In genomic region chr3:104940691-104941090, GRCm38 (mm10) we compare ENCODE assay signal across 24 mouse cellular contexts. TPM values are rescaled to one million over a fixed set of nuclear protein-coding genes. Genes with fewer than 3 reads are reported as not detected.
A peak's percentile ranks its signal among the peaks of the same experiment; 100 is the strongest.
DNase-seq lines count a peak whose midpoint lies in the region; ATAC-seq lines count a peak whose summit lies in the region.
"Had no signal": no experiment of that assay in that cellular context is flagged by ENCODE, and none has a peak within 500 bp of the region (broad histone marks: within the 10 kb centered on the region; RNA-seq: fewer than 3 reads in every experiment).

No protein-coding gene starts in this region.

- no peak overlapping the region for H3K4me3 ChIP-seq in kidney, embryonic 16.5 days (ENCODE audit: low read length)
- no peak overlapping the region for H3K4me3 ChIP-seq in liver, embryonic 12.5 days
- H3K4me3 ChIP-seq: heart, adult 2 months; heart, embryonic 15.5 days; liver, embryonic 15.5 days; stomach, embryonic 15.5 days had no signal

- peak; percentile 63; the same call in 1 of the 2 replicates for ATAC-seq in kidney, embryonic 16.5 days (ENCODE audit: low FRiP score, low TSS enrichment)
- ATAC-seq in liver, embryonic 12.5 days: no peak
- ATAC-seq: activated CD4-positive, CD25-positive, alpha-beta regulatory T cell, adult 4 months; forebrain, embryonic 14.5 days had no signal

- H3K36me3 ChIP-seq in kidney, embryonic 16.5 days (ENCODE audit: insufficient read depth, low read length): peaks cover 4% of the 10 kb centered on the region; the same call in 1 of the 2 replicates
- peaks cover 27% of the 10 kb centered on the region for H3K36me3 ChIP-seq in liver, embryonic 12.5 days
- H3K36me3 ChIP-seq: heart, embryonic 15.5 days; stomach, embryonic 15.5 days had no signal

- no peak overlapping the region for H3K9ac ChIP-seq in kidney, embryonic 16.5 days (replicated peaks; ENCODE audit: low read length)
- H3K9ac ChIP-seq in liver, embryonic 12.5 days: no peak overlapping the region
- H3K9ac ChIP-seq: heart, embryonic 15.5 days; liver, embryonic 15.5 days; stomach, embryonic 15.5 days had no signal

- peaks cover 17% of the 10 kb centered on the region for H3K4me1 ChIP-seq in kidney, embryonic 16.5 days (ENCODE audit: insufficient read depth, low read length)
- no peaks in the 10 kb centered on the region for H3K4me1 ChIP-seq in liver, embryonic 12.5 days
- H3K4me1 ChIP-seq: liver, embryonic 15.5 days had no signal

- no peak for DNase-seq in kidney, adult 18-20 months
- peak; percentile 56 for DNase-seq in embryo, embryonic 10.5 days (ENCODE audit: low spot score)
- DNase-seq in forelimb bud, embryonic 11.5 days (ENCODE audit: low read depth, low spot score): peak; percentile 64
- DNase-seq in mesoderm, embryonic 11.5 days (ENCODE audit: low read depth, low spot score): peak; percentile 75
- no peak for DNase-seq in right cerebral cortex, adult 2 months (ENCODE audit: low spot score in 2 of 2)
- no peak for DNase-seq in right cerebral cortex, postnatal 4 days
- DNase-seq: adrenal gland, postnatal 25 days; cerebellum, adult 11 months; cerebellum, postnatal 14 days; gastrocnemius, postnatal 10 days; heart, adult 2 months; heart, postnatal 4 days; kidney, postnatal 25 days; right cerebral cortex, postnatal 14 days; thymus, adult 2 months had no signal

- H3K27me3 ChIP-seq in kidney, embryonic 16.5 days (ENCODE audit: insufficient read depth, low read length): no peaks in the 10 kb centered on the region
- no peaks in the 10 kb centered on the region for H3K27me3 ChIP-seq in liver, embryonic 12.5 days (replicated peaks)
- H3K27me3 ChIP-seq: heart, embryonic 15.5 days; liver, embryonic 15.5 days; stomach, embryonic 15.5 days had no signal

- H3K4me2 ChIP-seq in kidney, embryonic 16.5 days (replicated peaks; ENCODE audit: low read depth, low read length): no peak overlapping the region
- H3K4me2 ChIP-seq in liver, embryonic 12.5 days: no peak overlapping the region
- H3K4me2 ChIP-seq: heart, embryonic 15.5 days; liver, embryonic 15.5 days; midbrain, embryonic 11.5 days; stomach, embryonic 15.5 days had no signal

- H3K27ac ChIP-seq in kidney, embryonic 16.5 days (ENCODE audit: low read length): no peak overlapping the region
- no peak overlapping the region for H3K27ac ChIP-seq in liver, embryonic 12.5 days
- H3K27ac ChIP-seq: heart, adult 2 months; heart, embryonic 15.5 days; liver, embryonic 15.5 days; macrophage; stomach, embryonic 15.5 days had no signal

- 42% methylated on average over 6 of the region's 6 CpGs for WGBS in kidney, embryonic 16.5 days
- 70% methylated on average over 6 of the region's 6 CpGs for WGBS in liver, embryonic 12.5 days (ENCODE audit: insufficient replicate concordance)

- no peaks in the 10 kb centered on the region for H3K9me3 ChIP-seq in kidney, embryonic 16.5 days (ENCODE audit: low read length)
- no peaks in the 10 kb centered on the region for H3K9me3 ChIP-seq in liver, embryonic 12.5 days (replicated peaks)
- H3K9me3 ChIP-seq: heart, embryonic 15.5 days; liver, embryonic 15.5 days; stomach, embryonic 15.5 days had no signal

RNA-seq across cellular contexts. Expression of gene Wnt2b, which starts 21.0 kb away (rescaled TPM):
- 0.54 and 0.80 TPM in 2 replicates for polyA plus RNA-seq in kidney, embryonic 16.5 days (2015; fragmentation: Nextera tagmentation; extraction: Ambion mirVana)
- 0.24 and 0.25 TPM in 2 replicates for polyA plus RNA-seq in liver, embryonic 12.5 days (2016; fragmentation: Nextera tagmentation; extraction: Ambion mirVana)
- polyA plus RNA-seq: macrophage had no signal

Comparison
In these comparisons a context has a peak if more than half of its experiments do, and no peak if none do; other contexts are left out.
1. DNase-seq: peak in embryo, embryonic 10.5 days (single experiment), forelimb bud, embryonic 11.5 days (single experiment) and mesoderm, embryonic 11.5 days (single experiment); none in kidney, adult 18-20 months (single experiment), right cerebral cortex, adult 2 months (0 of 2) and right cerebral cortex, postnatal 4 days (single experiment).